In the genomic region with DNA sequence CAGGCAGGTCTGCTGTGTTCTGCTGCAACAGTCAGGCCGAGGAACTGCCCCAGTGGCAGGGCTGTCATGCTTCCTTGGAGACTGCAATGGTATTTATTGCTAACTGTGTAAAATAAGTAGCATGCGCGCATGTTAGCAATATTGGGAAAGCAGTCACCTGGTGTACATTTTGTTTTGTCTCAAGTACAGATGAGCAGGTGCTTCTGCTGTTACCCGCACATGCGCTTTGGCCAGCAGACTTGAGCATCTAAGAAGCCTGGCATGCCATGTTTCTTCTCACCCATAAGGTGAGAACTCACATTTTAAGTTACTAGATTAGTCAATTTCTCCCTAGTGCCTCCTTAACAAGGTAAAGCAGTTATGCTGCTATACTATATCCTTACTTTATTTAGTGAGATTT, we compare ENCODE assay signal across 18 mouse cellular contexts.
"Had no signal": no experiment of that assay in that cellular context is flagged by ENCODE, and none has a peak within 500 bp of the region (broad histone marks: within the 10 kb centered on the region; RNA-seq: fewer than 3 reads in every experiment).

No protein-coding gene starts in this region.

- H3K27ac ChIP-seq: midbrain, embryonic 10.5 days; midbrain, embryonic 12.5 days; neural tube, embryonic 13.5 days; neural tube, embryonic 15.5 days had no signal

- H3K4me1 ChIP-seq: midbrain, embryonic 12.5 days; neural tube, embryonic 13.5 days; neural tube, embryonic 15.5 days had no signal

- DNase-seq: lung, embryonic 14.5 days; lung, postnatal 10 days; lung, postnatal 4 days; midbrain, embryonic 14.5 days; retina, postnatal 1 day; right cerebral cortex, adult 18-20 months; right cerebral cortex, postnatal 25 days; right cerebral cortex, postnatal 4 days; spleen, adult 18-20 months; thymus, adult 18-20 months; thymus, postnatal 14 days; thymus, postnatal 36 days had no signal

- H3K36me3 ChIP-seq: neural tube, embryonic 13.5 days; neural tube, embryonic 15.5 days had no signal

- H3K9ac ChIP-seq: lung, embryonic 14.5 days; midbrain, embryonic 12.5 days; neural tube, embryonic 13.5 days; neural tube, embryonic 15.5 days had no signal

- H3K27me3 ChIP-seq: midbrain, embryonic 12.5 days; neural tube, embryonic 13.5 days; neural tube, embryonic 15.5 days had no signal

- H3K4me3 ChIP-seq: midbrain, embryonic 10.5 days; midbrain, embryonic 12.5 days; myocyte; neural tube, embryonic 13.5 days; neural tube, embryonic 15.5 days had no signal

- H3K4me2 ChIP-seq: lung, embryonic 14.5 days; midbrain, embryonic 12.5 days; neural tube, embryonic 13.5 days; neural tube, embryonic 15.5 days had no signal

- ATAC-seq: midbrain, embryonic 16.5 days had no signal

- H3K9me3 ChIP-seq: midbrain, embryonic 10.5 days; midbrain, embryonic 12.5 days; neural tube, embryonic 13.5 days; neural tube, embryonic 15.5 days had no signal
